Mouse (Mus musculus) natural killer cell, adult 2 months (primary cell): ENCODE data around the gene Cdkn2a.

ENCODE experiments used
- DNase-seq, 2 experiments: peaks; one replicate each; pipeline ENCODE4 v3.0.0; 2022; ENCODE audit warnings: low spot score in 2 of 2

The Cdkn2a gene

GRCm38 (mm10) chr4:89277381-89277940, 17.0 kb downstream of the Cdkn2a start:
- DNase-seq, result no peak

GRCm38 (mm10) chr4:89276669-89277219, 17.7 kb downstream of the Cdkn2a start:
- no peak for DNase-seq

- no peak for DNase-seq
Observed at GRCm38 (mm10) chr4:89275811-89276584, 18.5 kb downstream of the Cdkn2a start.

GRCm38 (mm10) chr4:89274829-89275548, 19.5 kb downstream of the Cdkn2a start:
- no peak for DNase-seq

GRCm38 (mm10) chr4:89274006-89274405, 20.4 kb downstream of the Cdkn2a start:
- no peak for DNase-seq

- DNase-seq, result no peak
Observed at GRCm38 (mm10) chr4:89273585-89273984, 20.9 kb downstream of the Cdkn2a start.

- DNase-seq, result no peak
Observed at GRCm38 (mm10) chr4:89272961-89273540, 21.4 kb downstream of the Cdkn2a start.

- DNase-seq, result no peak
Observed at GRCm38 (mm10) chr4:89272101-89272718, 22.2 kb downstream of the Cdkn2a start.

- DNase-seq, result no peak
Observed at GRCm38 (mm10) chr4:89257768-89258167, 36.7 kb downstream of the Cdkn2a start.

- DNase-seq, result no peak
Observed at GRCm38 (mm10) chr4:89234446-89234845, 60.0 kb downstream of the Cdkn2a start.
